Mouse (Mus musculus): Measurements from ENCODE around the gene Shb. TPM values are rescaled to one million over a fixed set of nuclear protein-coding genes. Genes with fewer than 3 reads are reported as not detected.

Shb gene
- polyA plus RNA-seq (2014; fragmentation: Illumina TruSeq; extraction: RNeasy Lipid Tissue Mini Kit (QIAGEN cat#74804); ENCODE audit: low read depth, low replicate concordance) = 9.4 TPM

DNA sequence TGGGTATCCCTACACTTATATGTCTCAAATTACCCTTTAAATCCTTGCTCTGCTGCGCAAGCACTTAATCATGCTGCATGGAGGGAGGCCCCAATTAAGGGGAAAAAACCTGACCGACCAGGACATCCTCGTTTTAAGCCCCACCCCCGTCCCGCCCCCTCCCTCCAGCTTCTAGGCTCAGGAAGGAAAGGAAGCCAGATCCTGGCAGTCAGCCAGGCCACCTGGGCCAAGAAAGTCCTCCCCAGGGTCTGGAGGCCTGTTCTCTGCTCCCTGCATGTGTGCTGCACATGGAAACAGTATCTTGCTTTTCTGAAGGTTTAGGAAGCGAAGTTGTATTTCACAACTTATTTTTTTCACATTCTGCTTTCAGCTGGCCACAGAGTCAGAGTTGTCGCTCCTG lies at the start of gene Shb:
Shb (minus strand) TSS at position 96 of the 400 bp plus-strand sequence.

GRCm38 (mm10) chr4:45408427-45409132 lies 123.7 kb downstream of the Shb start, which contains the start of gene Slc25a51:
Gene Slc25a51, minus strand, starts transcription at chr4:45408766.

Other genes with a start within 250 kb of the Shb start
- 4.5 TPM for gene Trmt10b, start 235.3 kb downstream of the Shb start, polyA plus RNA-seq (2014; fragmentation: Illumina TruSeq; extraction: RNeasy Lipid Tissue Mini Kit (QIAGEN cat#74804); ENCODE audit: low read depth, low replicate concordance)
- gene Dcaf10, start 190.4 kb downstream of the Shb start, polyA plus RNA-seq (2014; fragmentation: Illumina TruSeq; extraction: RNeasy Lipid Tissue Mini Kit (QIAGEN cat#74804); ENCODE audit: low read depth, low replicate concordance) = 17.6 TPM
- 28.3 TPM for gene Exosc3, start 189.7 kb downstream of the Shb start, polyA plus RNA-seq (2014; fragmentation: Illumina TruSeq; extraction: RNeasy Lipid Tissue Mini Kit (QIAGEN cat#74804); ENCODE audit: low read depth, low replicate concordance)
- gene Slc25a51, start 123.7 kb downstream of the Shb start, polyA plus RNA-seq (2014; fragmentation: Illumina TruSeq; extraction: RNeasy Lipid Tissue Mini Kit (QIAGEN cat#74804); ENCODE audit: low read depth, low replicate concordance) = 35.6 TPM